Mouse (Mus musculus) midbrain, embryonic 10.5 days (tissue): ENCODE results near the gene Atp1b3. TPM values are rescaled to one million over a fixed set of nuclear protein-coding genes. Genes with fewer than 3 reads are reported as not detected.

Experiments used
- DNase-seq: peaks from one replicate; pipeline ENCODE4 v3.0.0-alpha.2; 2017; ENCODE audit warnings: low spot score
- H3K27ac ChIP-seq: fragments of 300-500 bp; sonication (generic); replicated peaks from 2 replicates; pipeline ENCODE4 v1.5.1; 2016; ENCODE audit warnings: mild to moderate bottlenecking
- H3K27me3 ChIP-seq: fragments of 300-500 bp; sonication (generic); 2 replicates; pipeline ENCODE4 v1.6.1; 2016; ENCODE audit warnings: low read depth, mild to moderate bottlenecking; ENCODE audit not compliant: poor library complexity, severe bottlenecking
- H3K36me3 ChIP-seq: fragments of 300-500 bp; sonication (generic); 2 replicates; pipeline ENCODE4 v1.6.1; 2016; ENCODE audit warnings: mild to moderate bottlenecking, moderate library complexity
- H3K4me1 ChIP-seq: fragments of 300-500 bp; sonication (generic); 2 replicates; pipeline ENCODE4 v1.6.1; 2016
- H3K4me3 ChIP-seq: fragments of 300-500 bp; sonication (generic); 2 replicates; pipeline ENCODE4 v1.5.1; 2016; ENCODE audit warnings: mild to moderate bottlenecking, moderate library complexity
- H3K9me3 ChIP-seq: fragments of 300-500 bp; sonication (generic); replicated peaks from 2 replicates; pipeline ENCODE4 v1.6.1; 2016; ENCODE audit warnings: mild to moderate bottlenecking
- WGBS: fragments of 180-500 bp; shearing (Covaris S2); methylation state at CpG from one replicate; pipeline ENCODE4 v1.1.7; 2016; 5-methylcytosine and 5-hydroxymethylcytosine counted together
- polyA plus RNA-seq: library from polyadenylated mRNA; unstranded; fragments of >200 nt; fragmentation: Nextera tagmentation; extraction: Ambion mirVana; gene quantifications from 2 replicates; pipeline ENCODE4 v1.2.1, GENCODE M21; 2016

The Atp1b3 gene
- polyA plus RNA-seq, 1 experiment from 2014 or later: 184 TPM

DNA sequence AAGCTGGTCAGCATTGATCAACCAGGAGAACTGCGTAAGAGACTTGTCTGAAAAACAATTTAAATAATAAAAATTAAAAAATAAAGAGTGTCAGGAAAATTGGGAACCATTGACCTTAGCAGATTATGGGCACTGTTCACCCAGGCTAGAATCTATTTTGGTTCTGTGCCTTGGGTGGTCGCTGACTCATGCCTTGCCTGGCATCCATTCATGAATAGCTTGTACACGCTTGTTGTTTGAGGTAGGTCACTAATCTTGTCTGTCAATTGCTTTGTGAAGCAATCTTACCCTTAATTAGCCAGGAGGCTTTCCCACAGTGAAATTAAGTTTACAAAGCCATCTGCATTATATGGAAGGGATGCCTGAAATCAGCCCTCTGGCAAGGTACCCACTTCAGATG is 55.4 kb downstream of the Atp1b3 start:
- peak; percentile 4 for DNase-seq
- H3K27me3 ChIP-seq: no peaks in the 10 kb centered on the region
- H3K4me1 ChIP-seq: peaks cover 22% of the 10 kb centered on the region
- H3K27ac ChIP-seq: no peak overlapping the region
- H3K36me3 ChIP-seq: peaks cover 100% of the 10 kb centered on the region
- H3K9me3 ChIP-seq: 0 out of 2 replicates have a peak, but pooled peaks cover 4% of the 10 kb centered on the region
- WGBS: 64% methylated on average over 3 of the region's 3 CpGs
- no peak overlapping the region for H3K4me3 ChIP-seq

DNA sequence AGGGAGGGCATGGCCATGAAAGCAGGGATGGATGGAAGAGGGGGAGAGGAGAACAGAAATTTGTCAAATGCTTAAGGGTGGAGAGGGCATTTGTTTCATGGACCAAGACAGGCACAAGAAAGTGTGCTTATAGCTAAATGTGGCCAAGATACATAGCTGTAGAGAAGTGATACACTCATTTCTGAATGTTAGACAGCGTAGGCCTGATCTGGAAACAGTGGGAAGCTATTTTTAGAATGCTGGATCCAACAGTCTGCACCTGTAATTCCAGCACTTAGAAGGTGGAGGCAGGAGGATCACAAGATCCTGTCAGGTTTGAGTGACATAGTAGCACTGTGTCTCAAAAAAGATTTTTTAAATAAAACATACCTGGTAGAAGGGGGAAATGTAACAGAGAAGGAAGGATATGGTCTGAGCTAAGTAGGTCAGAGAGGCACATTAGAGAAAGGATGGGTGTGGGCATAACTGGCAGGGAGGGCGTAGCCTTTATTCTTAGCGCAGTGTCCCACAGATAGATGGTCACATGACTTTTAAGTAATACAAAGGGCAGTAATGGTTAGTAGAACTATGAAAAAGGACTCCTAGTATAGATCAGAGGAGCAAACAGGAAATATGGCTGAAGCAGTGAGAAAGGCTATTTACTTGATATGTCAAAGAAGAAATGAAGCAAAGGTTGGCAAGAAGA is 64.8 kb downstream of the Atp1b3 start:
- DNase-seq: no peak
- peaks cover 97% of the 10 kb centered on the region for H3K36me3 ChIP-seq
- no peaks in the 10 kb centered on the region for H3K4me1 ChIP-seq
- H3K9me3 ChIP-seq: no peaks in the 10 kb centered on the region
- H3K4me3 ChIP-seq: no peak overlapping the region
- H3K27me3 ChIP-seq: no peaks in the 10 kb centered on the region
- WGBS: 93% methylated on average over 3 of the region's 3 CpGs
- H3K27ac ChIP-seq: no peak overlapping the region

- no peaks in the 10 kb centered on the region for H3K27me3 ChIP-seq
- H3K36me3 ChIP-seq: peaks cover 95% of the 10 kb centered on the region
- no peak overlapping the region for H3K4me3 ChIP-seq
- WGBS: 94% methylated on average over 7 of the region's 7 CpGs
- DNase-seq: no peak
- no peaks in the 10 kb centered on the region for H3K4me1 ChIP-seq
- no peaks in the 10 kb centered on the region for H3K9me3 ChIP-seq
- H3K27ac ChIP-seq: no peak overlapping the region
These were observed 72.1 kb downstream of the Atp1b3 start for GRCm38 (mm10) chr9:96292144-96292543.

DNA sequence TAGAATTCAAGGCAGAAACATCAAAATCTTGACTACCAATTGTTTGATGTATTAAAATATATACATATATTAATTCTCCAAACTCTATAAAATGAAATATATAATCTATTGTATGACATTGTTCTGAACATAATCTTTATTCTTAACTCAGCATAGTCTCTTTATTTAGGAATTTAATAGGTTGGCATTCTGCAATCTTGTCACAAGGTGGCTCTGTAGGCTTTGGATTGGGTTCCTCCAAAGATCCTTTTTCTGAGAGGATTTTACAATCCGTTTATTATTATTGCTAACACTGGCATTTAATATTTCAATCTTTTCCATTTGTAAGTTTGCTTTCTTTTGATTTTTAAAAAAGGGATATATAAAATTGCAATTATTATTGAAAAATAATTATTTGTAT is 79.3 kb downstream of the Atp1b3 start:
- no peak for DNase-seq
- Histone ChIP-seq H3K36me3 (peaks cover 51% of the 10 kb centered on the region), H3K4me1 (peaks cover 3% of the 10 kb centered on the region; the same call in 1 of the 2 replicates), H3K27me3 (no peaks in the 10 kb centered on the region), H3K9me3 (no peaks in the 10 kb centered on the region), H3K4me3 (no peak overlapping the region), H3K27ac (no peak overlapping the region)
- 54% methylated on average over 1 of the region's 1 CpGs for WGBS

Other genes with a start within 250 kb of the Atp1b3 start
- 2.9 and 3.1 TPM in 2 replicates for gene Gk5, start 245.1 kb downstream of the Atp1b3 start, polyA plus RNA-seq
- gene Tfdp2, start 168.2 kb downstream of the Atp1b3 start, polyA plus RNA-seq: 81.4 and 97.0 TPM in 2 replicates
- gene Rnf7, start 114.2 kb upstream of the Atp1b3 start, polyA plus RNA-seq: 280 and 283 TPM in 2 replicates
- not detected in 2 replicates for gene Gm28729, start 160.8 kb upstream of the Atp1b3 start, polyA plus RNA-seq